Mouse (Mus musculus) kidney, adult 2 months (tissue): ENCODE data around the gene Dera.

ENCODE experiments used
- CTCF ChIP-seq: fragments of 200-500 bp; conservative IDR thresholded peaks from 2 replicates; pipeline ENCODE4 v1.5.1; 2011; ENCODE audit warnings: low read depth, mild to moderate bottlenecking, control low read depth, low read length, moderate library complexity, mixed read lengths; ENCODE audit not compliant: insufficient read depth, insufficient read length
- POLR2A ChIP-seq: fragments of 200-500 bp; IDR thresholded peaks from one replicate; pipeline ENCODE4 v1.6.1; 2011; ENCODE audit warnings: low read depth, low read length, control low read depth

DNA sequence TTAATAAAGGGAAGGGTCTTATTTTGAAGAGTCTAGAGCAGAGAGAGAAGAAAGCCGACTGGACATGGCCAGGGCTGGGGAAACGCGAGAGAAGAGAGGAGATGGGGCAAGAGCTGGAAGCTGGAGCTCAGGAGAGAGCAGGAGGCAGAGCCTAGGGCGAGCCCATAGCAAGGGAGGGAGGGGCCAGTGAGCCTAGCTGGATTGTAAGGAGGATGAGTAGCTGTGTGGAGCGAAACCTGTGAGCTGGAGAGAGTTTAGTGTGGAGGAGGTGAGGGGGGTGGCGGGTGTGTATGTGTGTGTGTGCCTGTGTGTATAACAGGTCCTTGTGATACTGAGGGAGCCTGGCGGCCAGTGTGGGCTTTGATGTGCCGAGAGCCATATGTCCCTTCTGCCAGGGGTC lies 5.3 kb downstream of the Dera start:
- TF ChIP-seq CTCF: no peak
- no peak for TF ChIP-seq POLR2A
